Mouse (Mus musculus) liver, adult 2 months (tissue): ENCODE measurements around the gene Ablim2.

Experiments used
- CTCF ChIP-seq: fragments of 200-500 bp; IDR thresholded peaks from 2 replicates; pipeline ENCODE4 v1.5.1; 2011; ENCODE audit warnings: low read depth, low read length, control low read depth
- POLR2A ChIP-seq: fragments of 200-500 bp; IDR thresholded peaks from 2 replicates; pipeline ENCODE4 v1.6.1; 2011; ENCODE audit warnings: low read length, control low read depth; ENCODE audit not compliant: insufficient read depth; ENCODE audit errors: extremely low read depth

- TF ChIP-seq POLR2A (no peak), CTCF (no peak)
Measured at GRCm38 (mm10) chr5:35893093-35893804, 135.6 kb downstream of the Ablim2 start, which contains the start of gene Afap1.
